Comparison of ENCODE assay signal across 9 mouse cellular contexts in genomic region chr7:119186374-119186773, GRCm38 (mm10). TPM values are rescaled to one million over a fixed set of nuclear protein-coding genes. Genes with fewer than 3 reads are reported as not detected.
DNase-seq lines count a peak whose midpoint lies in the region; ATAC-seq and TF ChIP-seq lines count a peak whose summit lies in the region.
"Had no signal": no experiment of that assay in that cellular context is flagged by ENCODE, and none has a peak within 500 bp of the region (broad histone marks: within the 10 kb centered on the region; RNA-seq: fewer than 3 reads in every experiment).

No protein-coding gene starts in this region.

- H3K9ac ChIP-seq in liver, embryonic 11.5 days (ENCODE audit: low read depth, low read length) = no peak overlapping the region
- no peak overlapping the region for H3K9ac ChIP-seq in hindbrain, embryonic 15.5 days
- H3K9ac ChIP-seq: embryonic facial prominence, embryonic 15.5 days had no signal

- no peak overlapping the region for H3K4me3 ChIP-seq in liver, embryonic 11.5 days (ENCODE audit: low read depth, low read length)
- H3K4me3 ChIP-seq in hindbrain, embryonic 15.5 days = no peak overlapping the region
- no peak overlapping the region for H3K4me3 ChIP-seq in limb, embryonic 10.5 days
- H3K4me3 ChIP-seq: embryonic facial prominence, embryonic 15.5 days had no signal

- no peaks in the 10 kb centered on the region for H3K36me3 ChIP-seq in liver, embryonic 11.5 days (ENCODE audit: control insufficient read depth, insufficient read depth, low read length)
- no peaks in the 10 kb centered on the region for H3K36me3 ChIP-seq in hindbrain, embryonic 15.5 days
- no peaks in the 10 kb centered on the region for H3K36me3 ChIP-seq in limb, embryonic 10.5 days
- H3K36me3 ChIP-seq: embryonic facial prominence, embryonic 15.5 days had no signal

- H3K4me1 ChIP-seq in liver, embryonic 11.5 days (replicated peaks; ENCODE audit: control insufficient read depth, insufficient read depth, low read length) = no peaks in the 10 kb centered on the region
- H3K4me1 ChIP-seq in hindbrain, embryonic 15.5 days (replicated peaks) = peaks cover 33% of the 10 kb centered on the region
- H3K4me1 ChIP-seq in limb, embryonic 10.5 days = peaks cover 14% of the 10 kb centered on the region

- TF ChIP-seq POLR2A in brain, embryonic 14.5 days (IDR thresholded peaks at IDR 0.05; ENCODE audit: borderline replicate concordance, extremely low read depth, insufficient read depth, insufficient read length, poor library complexity, severe bottlenecking) = no peak

- no peak overlapping the region for H3K4me2 ChIP-seq in liver, embryonic 11.5 days
- H3K4me2 ChIP-seq in hindbrain, embryonic 15.5 days = 0 out of 2 replicates have a peak overlapping the region, but pooled peaks have one; percentile 73
- H3K4me2 ChIP-seq: embryonic facial prominence, embryonic 15.5 days had no signal

- H3K27ac ChIP-seq in liver, embryonic 11.5 days (ENCODE audit: low read depth, low read length) = no peak overlapping the region
- H3K27ac ChIP-seq in hindbrain, embryonic 15.5 days (replicated peaks) = 0 out of 2 replicates have a peak overlapping the region, but pooled peaks have one; percentile 87
- no peak overlapping the region for H3K27ac ChIP-seq in limb, embryonic 10.5 days
- H3K27ac ChIP-seq: embryonic facial prominence, embryonic 15.5 days had no signal

- H3K9me3 ChIP-seq in liver, embryonic 11.5 days (ENCODE audit: control insufficient read depth, low read length) = no peaks in the 10 kb centered on the region
- no peaks in the 10 kb centered on the region for H3K9me3 ChIP-seq in hindbrain, embryonic 15.5 days
- no peaks in the 10 kb centered on the region for H3K9me3 ChIP-seq in limb, embryonic 10.5 days (replicated peaks)
- H3K9me3 ChIP-seq: embryonic facial prominence, embryonic 15.5 days had no signal

- peak; percentile 69 for TF ChIP-seq CTCF in brain, embryonic 14.5 days (IDR thresholded peaks at IDR 0.05; ENCODE audit: borderline replicate concordance, extremely low read depth, insufficient read depth, insufficient read length)

- DNase-seq in liver = peak; percentile 63
- DNase-seq in liver, embryonic 11.5 days (ENCODE audit: low spot score) = no peak
- peak; percentile 77 for DNase-seq in brain, embryonic 14.5 days (ENCODE audit: low read depth)
- DNase-seq in limb, embryonic 10.5 days (ENCODE audit: low spot score) = peak; percentile 39
- DNase-seq in telencephalon, adult 2 months (ENCODE audit: low read depth, low spot score) = peak; percentile 17
- no peak for DNase-seq in urinary bladder, postnatal 4 days (ENCODE audit: low spot score in 2 of 2)

- ATAC-seq in liver, embryonic 11.5 days (replicated peaks; ENCODE audit: low FRiP score) = no peak
- no peak for ATAC-seq in hindbrain, embryonic 15.5 days (ENCODE audit: low FRiP score, low read depth)

- H3K27me3 ChIP-seq in liver, embryonic 11.5 days (replicated peaks; ENCODE audit: control insufficient read depth, insufficient read depth, low read length) = peaks cover 33% of the 10 kb centered on the region
- H3K27me3 ChIP-seq in hindbrain, embryonic 15.5 days = peaks cover 5% of the 10 kb centered on the region; the same call in 1 of the 2 replicates
- peaks cover 56% of the 10 kb centered on the region for H3K27me3 ChIP-seq in limb, embryonic 10.5 days (ENCODE audit: low read depth, poor library complexity, severe bottlenecking)

- WGBS in liver, embryonic 11.5 days = 11% methylated on average over 11 of the region's 11 CpGs
- 15% methylated on average over 11 of the region's 11 CpGs for WGBS in hindbrain, embryonic 15.5 days
- WGBS in limb, embryonic 10.5 days = 17% methylated on average over 11 of the region's 11 CpGs

RNA-seq across cellular contexts. Expression of gene Gpr139, which starts 2.0 kb away (rescaled TPM):
- polyA plus RNA-seq in liver, embryonic 11.5 days (2014; fragmentation: Nextera tagmentation; extraction: Ambion mirVana) = not detected in 2 replicates
- polyA plus RNA-seq in brain, embryonic 14.5 days (2012; rRNA removed) = 6.7 and 10.8 TPM in 2 replicates
- 11.4 and 13.2 TPM in 2 replicates for polyA plus RNA-seq in hindbrain, embryonic 15.5 days (2015; fragmentation: Nextera tagmentation; extraction: Ambion mirVana)
- not detected in 2 replicates for polyA plus RNA-seq in limb, embryonic 10.5 days (2016; fragmentation: Nextera tagmentation; extraction: Ambion mirVana)
- polyA plus RNA-seq: embryonic facial prominence, embryonic 15.5 days; liver, embryonic 16.5 days had no signal

Comparison
In these comparisons a context has a peak if more than half of its experiments do, and no peak if none do; other contexts are left out.
1. DNase-seq: peak in liver (single experiment), brain, embryonic 14.5 days (single experiment), limb, embryonic 10.5 days (single experiment) and telencephalon, adult 2 months (single experiment); none in liver, embryonic 11.5 days (single experiment) and urinary bladder, postnatal 4 days (0 of 2).